Mouse (Mus musculus) hindbrain, embryonic 14.5 days (tissue): Measurements from ENCODE around the gene Tie1. TPM values are rescaled to one million over a fixed set of nuclear protein-coding genes. Genes with fewer than 3 reads are reported as not detected.

Experiments
- ATAC-seq: fragments of 200-750 bp; cut with Nextera tagmentation; 2 replicates; pipeline ENCODE4 v1.8.0; 2017; ENCODE audit warnings: moderate number of reproducible peaks, mild to moderate bottlenecking, moderate TSS enrichment, moderate library complexity; ENCODE audit not compliant: low FRiP score
- DNase-seq: peaks from one replicate; pipeline ENCODE4 v3.0.0-alpha.2; 2015; ENCODE audit warnings: low spot score
- H3K27ac ChIP-seq: fragments of 300-500 bp; sonication (generic); 2 replicates; pipeline ENCODE4 v1.5.1; 2014; ENCODE audit warnings: mild to moderate bottlenecking, moderate library complexity
- H3K27me3 ChIP-seq: fragments of 300-500 bp; sonication (generic); 2 replicates; pipeline ENCODE4 v1.6.1; 2014; ENCODE audit warnings: mild to moderate bottlenecking, low read length, mixed read lengths; ENCODE audit not compliant: control insufficient read depth, insufficient read depth
- H3K36me3 ChIP-seq: fragments of 300-500 bp; sonication (generic); replicated peaks from 2 replicates; pipeline ENCODE4 v1.6.1; 2014; ENCODE audit not compliant: control insufficient read depth, insufficient read depth
- H3K4me1 ChIP-seq: fragments of 300-500 bp; sonication (generic); replicated peaks from 2 replicates; pipeline ENCODE4 v1.6.1; 2014; ENCODE audit warnings: antibody characterized with exemption, low read length, mixed read lengths; ENCODE audit not compliant: control insufficient read depth, insufficient read depth
- H3K4me2 ChIP-seq: fragments of 300-500 bp; sonication (generic); replicated peaks from 2 replicates; pipeline ENCODE4 v1.6.1; 2014; ENCODE audit warnings: mild to moderate bottlenecking, moderate library complexity
- H3K4me3 ChIP-seq: fragments of 300-500 bp; sonication (generic); replicated peaks from 2 replicates; pipeline ENCODE4 v1.5.1; 2014; ENCODE audit warnings: mild to moderate bottlenecking, low read length
- H3K9ac ChIP-seq: fragments of 300-500 bp; sonication (generic); 2 replicates; pipeline ENCODE4 v1.6.1; 2014
- H3K9me3 ChIP-seq: fragments of 300-500 bp; sonication (generic); 2 replicates; pipeline ENCODE4 v1.6.1; 2016; ENCODE audit warnings: low read length; ENCODE audit not compliant: control insufficient read depth
- WGBS: fragments of 180-500 bp; shearing (Covaris S2); extraction: QIAGEN DNeasy Blood & Tissue Kit; methylation state at CpG from one replicate; pipeline ENCODE4 v1.1.7; 2014; 5-methylcytosine and 5-hydroxymethylcytosine counted together
- polyA plus RNA-seq: library from polyadenylated mRNA; unstranded; fragments of >200 nt; fragmentation: Nextera tagmentation; extraction: Ambion mirVana; gene quantifications from 2 replicates; pipeline ENCODE4 v1.2.1, GENCODE M21; 2014

Tie1 gene
- polyA plus RNA-seq, 1 experiment from 2014 or later: 15.1 TPM

GRCm38 (mm10) chr4:118500792-118501191, 10.9 kb upstream of the Tie1 start:
- no peaks in the 10 kb centered on the region for H3K27me3 ChIP-seq
- ATAC-seq (no peak), DNase-seq (no peak)
- WGBS: 71% methylated on average over 9 of the region's 9 CpGs
- no peak overlapping the region for H3K4me2 ChIP-seq
- H3K4me3 ChIP-seq: no peak overlapping the region
- H3K36me3 ChIP-seq: no peaks in the 10 kb centered on the region
- no peaks in the 10 kb centered on the region for H3K9me3 ChIP-seq
- H3K27ac ChIP-seq: no peak overlapping the region
- no peak overlapping the region for H3K9ac ChIP-seq
- no peaks in the 10 kb centered on the region for H3K4me1 ChIP-seq

- no peak for ATAC-seq
- no peaks in the 10 kb centered on the region for H3K4me1 ChIP-seq
- H3K4me3 ChIP-seq: no peak overlapping the region
- no peaks in the 10 kb centered on the region for H3K36me3 ChIP-seq
- no peaks in the 10 kb centered on the region for H3K9me3 ChIP-seq
- no peak overlapping the region for H3K9ac ChIP-seq
- DNase-seq: no peak
- WGBS: 49% methylated on average over 6 of the region's 6 CpGs
- no peaks in the 10 kb centered on the region for H3K27me3 ChIP-seq
- H3K4me2 ChIP-seq: no peak overlapping the region
- H3K27ac ChIP-seq: no peak overlapping the region
Observed at GRCm38 (mm10) chr4:118500171-118500724, 10.4 kb upstream of the Tie1 start.

GRCm38 (mm10) chr4:118490461-118490860, 600 bp upstream of the Tie1 start:
- ATAC-seq (no peak), DNase-seq (no peak)
- Histone ChIP-seq H3K4me1 (no peaks in the 10 kb centered on the region), H3K36me3 (no peaks in the 10 kb centered on the region), H3K9ac (no peak overlapping the region), H3K27ac (no peak overlapping the region), H3K27me3 (no peaks in the 10 kb centered on the region), H3K9me3 (no peaks in the 10 kb centered on the region), H3K4me3 (no peak overlapping the region), H3K4me2 (no peak overlapping the region)
- WGBS: 89% methylated on average over 10 of the region's 10 CpGs

GRCm38 (mm10) chr4:118476773-118477530, 12.9 kb downstream of the Tie1 start:
- H3K4me3 ChIP-seq: no peak overlapping the region
- no peak overlapping the region for H3K27ac ChIP-seq
- H3K9me3 ChIP-seq: no peaks in the 10 kb centered on the region
- H3K36me3 ChIP-seq: no peaks in the 10 kb centered on the region
- H3K27me3 ChIP-seq: no peaks in the 10 kb centered on the region
- H3K4me2 ChIP-seq: no peak overlapping the region
- H3K4me1 ChIP-seq: no peaks in the 10 kb centered on the region
- 38% methylated on average over 15 of the region's 15 CpGs for WGBS
- no peak for DNase-seq
- ATAC-seq: no peak
- H3K9ac ChIP-seq: no peak overlapping the region

- Histone ChIP-seq H3K4me3 (no peak overlapping the region), H3K4me1 (no peaks in the 10 kb centered on the region)
Observed at GRCm38 (mm10) chr4:118472687-118473086, 17.2 kb downstream of the Tie1 start.

GRCm38 (mm10) chr4:118471281-118471680, 18.6 kb downstream of the Tie1 start:
- Histone ChIP-seq H3K4me1 (no peaks in the 10 kb centered on the region), H3K27me3 (no peaks in the 10 kb centered on the region), H3K9me3 (no peaks in the 10 kb centered on the region), H3K9ac (no peak overlapping the region), H3K27ac (no peak overlapping the region), H3K4me2 (no peak overlapping the region), H3K36me3 (no peaks in the 10 kb centered on the region), H3K4me3 (no peak overlapping the region)
- WGBS: 82% methylated on average over 6 of the region's 6 CpGs
- DNase-seq (no peak), ATAC-seq (no peak)

More at GRCm38 (mm10) chr4:118472687-118473086, 17.2 kb downstream of the Tie1 start:
- WGBS: 92% methylated on average over 11 of the region's 11 CpGs
- no peaks in the 10 kb centered on the region for H3K9me3 ChIP-seq
- no peak overlapping the region for H3K9ac ChIP-seq
- no peaks in the 10 kb centered on the region for H3K36me3 ChIP-seq
- H3K4me2 ChIP-seq: no peak overlapping the region
- no peak for ATAC-seq
- H3K27ac ChIP-seq: no peak overlapping the region
- no peak for DNase-seq
- H3K27me3 ChIP-seq: no peaks in the 10 kb centered on the region

GRCm38 (mm10) chr4:118465697-118466163, 24.1 kb downstream of the Tie1 start:
- ATAC-seq: no peak
- no peak overlapping the region for H3K27ac ChIP-seq
- WGBS: 60% methylated on average over 11 of the region's 11 CpGs

GRCm38 (mm10) chr4:118464956-118465355, 24.9 kb downstream of the Tie1 start:
- H3K4me3 ChIP-seq: no peak overlapping the region
- no peak overlapping the region for H3K9ac ChIP-seq
- no peak for ATAC-seq
- no peaks in the 10 kb centered on the region for H3K27me3 ChIP-seq
- DNase-seq: no peak
- H3K4me1 ChIP-seq: no peaks in the 10 kb centered on the region
- H3K27ac ChIP-seq: no peak overlapping the region
- H3K4me2 ChIP-seq: no peak overlapping the region
- no peaks in the 10 kb centered on the region for H3K36me3 ChIP-seq
- WGBS: 97% methylated on average over 3 of the region's 3 CpGs
- H3K9me3 ChIP-seq: no peaks in the 10 kb centered on the region

More at GRCm38 (mm10) chr4:118465697-118466163, 24.1 kb downstream of the Tie1 start:
- H3K9me3 ChIP-seq: no peaks in the 10 kb centered on the region
- no peaks in the 10 kb centered on the region for H3K4me1 ChIP-seq
- no peak overlapping the region for H3K4me2 ChIP-seq
- H3K36me3 ChIP-seq: no peaks in the 10 kb centered on the region
- no peak overlapping the region for H3K4me3 ChIP-seq
- no peak for DNase-seq
- no peaks in the 10 kb centered on the region for H3K27me3 ChIP-seq
- no peak overlapping the region for H3K9ac ChIP-seq

GRCm38 (mm10) chr4:118457345-118457975, 32.4 kb downstream of the Tie1 start, which contains the start of gene Mpl:
Gene Mpl, minus strand, starts transcription at chr4:118457513.
- DNase-seq: no peak
- Histone ChIP-seq H3K4me2 (no peak within 1 kb of the TSS), H3K4me3 (no peak within 1 kb of the TSS), H3K4me1 (no peaks in the 10 kb centered on the region), H3K27me3 (no peaks in the 10 kb centered on the region), H3K27ac (no peak within 1 kb of the TSS), H3K9me3 (no peaks in the 10 kb centered on the region), H3K9ac (no peak within 1 kb of the TSS), H3K36me3 (no peaks in the 10 kb centered on the region)
- no peak for ATAC-seq
- WGBS: 74% methylated on average over 9 of the region's 9 CpGs
